Mouse (Mus musculus) intestine, embryonic 16.5 days (tissue): Measurements from ENCODE around the gene 2700081O15Rik. TPM values are rescaled to one million over a fixed set of nuclear protein-coding genes. Genes with fewer than 3 reads are reported as not detected.
A peak's percentile ranks its signal among the peaks of the same experiment; 100 is the strongest.

Source experiments
- ATAC-seq: fragments of 200-750 bp; cut with Nextera tagmentation; 2 replicates; pipeline ENCODE4 v1.8.0; 2017; ENCODE audit warnings: moderate TSS enrichment, moderate library complexity
- H3K27ac ChIP-seq: fragments of 300-500 bp; sonication (generic); 2 replicates; pipeline ENCODE4 v1.5.1; 2014; ENCODE audit warnings: mild to moderate bottlenecking, low read length
- H3K27me3 ChIP-seq: fragments of 300-500 bp; sonication (generic); replicated peaks from 2 replicates; pipeline ENCODE4 v1.6.1; 2014; ENCODE audit warnings: low read length, control low read depth, mixed read lengths; ENCODE audit not compliant: control insufficient read depth, insufficient read depth
- H3K36me3 ChIP-seq: fragments of 300-500 bp; sonication (generic); 2 replicates; pipeline ENCODE4 v1.6.1; 2014; ENCODE audit warnings: low read length, control low read depth; ENCODE audit not compliant: control insufficient read depth, insufficient read depth
- H3K4me1 ChIP-seq: fragments of 300-500 bp; sonication (generic); 2 replicates; pipeline ENCODE4 v1.6.1; 2014; ENCODE audit warnings: low read length, control low read depth, mixed read lengths; ENCODE audit not compliant: control insufficient read depth, insufficient read depth
- H3K4me2 ChIP-seq: fragments of 300-500 bp; sonication (generic); 2 replicates; pipeline ENCODE4 v1.6.1; 2014; ENCODE audit warnings: low read depth, low read length, control low read depth
- H3K4me3 ChIP-seq: fragments of 300-500 bp; sonication (generic); 2 replicates; pipeline ENCODE4 v1.5.1; 2014; ENCODE audit warnings: mild to moderate bottlenecking, low read length
- H3K9ac ChIP-seq: fragments of 300-500 bp; sonication (generic); 2 replicates; pipeline ENCODE4 v1.6.1; 2014; ENCODE audit warnings: low read depth, low read length
- H3K9me3 ChIP-seq: fragments of 300-500 bp; sonication (generic); 2 replicates; pipeline ENCODE4 v1.6.1; 2016; ENCODE audit warnings: low read length, control low read depth; ENCODE audit not compliant: control insufficient read depth
- WGBS: fragments of 180-500 bp; shearing (Covaris S2); extraction: QIAGEN DNeasy Blood & Tissue Kit; methylation state at CpG from one replicate; pipeline ENCODE4 v1.1.7; 2014; 5-methylcytosine and 5-hydroxymethylcytosine counted together
- polyA plus RNA-seq: library from polyadenylated mRNA; unstranded; fragments of >200 nt; fragmentation: Nextera tagmentation; extraction: Ambion mirVana; gene quantifications from 2 replicates; pipeline ENCODE4 v1.2.1, GENCODE M21; 2015

2700081O15Rik gene
- polyA plus RNA-seq, 1 experiment from 2014 or later = 3.2 TPM

DNA sequence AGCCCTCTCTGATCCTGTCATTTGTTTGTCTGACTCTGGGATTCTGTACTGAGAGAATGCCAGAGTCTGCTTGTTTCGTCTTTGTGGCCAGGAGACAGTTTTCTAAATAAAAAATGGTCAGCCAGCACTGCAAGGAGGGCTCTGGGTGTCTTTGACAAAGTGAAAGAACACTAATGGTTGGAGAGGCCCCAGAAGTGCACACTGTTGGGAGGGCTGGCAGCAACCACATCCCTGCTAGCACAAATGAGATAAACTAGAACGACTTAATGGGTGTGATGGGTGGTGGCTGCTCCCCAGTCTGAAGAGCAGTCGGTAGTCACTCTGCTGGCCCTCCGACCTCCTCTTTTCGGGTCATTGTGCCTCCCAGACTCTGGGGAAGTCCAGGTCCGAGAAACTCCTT is 1.7 kb downstream of the 2700081O15Rik start:
- H3K9ac ChIP-seq = peak overlapping the region; percentile 36

GRCm38 (mm10) chr19:7420108-7420507 is 2.7 kb downstream of the 2700081O15Rik start:
- Histone ChIP-seq H3K27ac (no peak overlapping the region), H3K9me3 (no peaks in the 10 kb centered on the region), H3K36me3 (peaks cover 10% of the 10 kb centered on the region), H3K9ac (peak overlapping the region; percentile 36; the same call in 1 of the 2 replicates), H3K4me1 (peaks cover 74% of the 10 kb centered on the region), H3K4me3 (no peak overlapping the region), H3K27me3 (no peaks in the 10 kb centered on the region), H3K4me2 (no peak overlapping the region; the same call in 1 of the 2 replicates)
- no peak for ATAC-seq
- 62% methylated on average over 12 of the region's 12 CpGs for WGBS

More for the DNA sequence above, 1.7 kb downstream of the 2700081O15Rik start:
- Histone ChIP-seq H3K4me2 (peak overlapping the region; percentile 88), H3K27ac (no peak overlapping the region), H3K4me1 (peaks cover 65% of the 10 kb centered on the region), H3K9me3 (no peaks in the 10 kb centered on the region), H3K36me3 (peaks cover 10% of the 10 kb centered on the region), H3K4me3 (peak overlapping the region; percentile 86), H3K27me3 (no peaks in the 10 kb centered on the region)
- ATAC-seq = no peak
- 31% methylated on average over 6 of the region's 6 CpGs for WGBS

DNA sequence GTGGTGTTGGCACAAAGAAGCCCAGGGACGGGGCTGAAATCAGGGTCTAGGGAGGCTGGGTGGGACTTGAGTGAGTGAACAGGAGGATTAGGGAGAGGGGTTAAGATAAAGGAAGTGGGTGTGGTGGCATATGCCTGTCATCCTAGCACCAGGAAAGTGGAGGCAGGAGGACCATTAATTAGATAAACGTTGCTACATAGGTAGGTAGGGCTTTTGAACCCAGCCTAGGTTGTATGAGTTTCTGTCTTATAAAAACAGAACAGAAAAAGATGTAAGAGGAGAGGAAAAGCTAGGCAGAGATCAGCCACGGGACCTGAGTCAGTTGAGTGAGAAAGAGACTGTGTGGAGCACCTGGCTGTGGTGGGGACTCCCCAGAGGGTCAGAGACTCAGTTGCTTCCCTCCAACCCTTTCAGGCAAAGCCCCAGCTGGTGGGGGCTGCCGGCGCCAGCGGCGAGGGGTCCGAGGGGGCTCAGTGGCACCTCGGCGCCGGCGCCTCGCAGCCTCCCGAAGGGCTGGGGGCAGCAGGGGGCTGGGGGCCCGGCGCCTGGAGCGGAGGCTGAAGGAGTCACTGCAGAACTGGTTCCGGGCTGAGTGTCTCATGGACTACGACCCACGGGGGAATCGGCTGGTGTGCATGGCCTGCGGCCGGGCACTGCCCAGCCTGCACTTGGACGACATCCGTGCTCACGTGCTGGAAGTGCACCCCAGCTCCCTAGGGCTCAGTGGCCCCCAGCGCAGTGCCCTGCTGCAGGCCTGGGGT is 3.6 kb downstream of the 2700081O15Rik start:
- H3K4me1 ChIP-seq = peaks cover 68% of the 10 kb centered on the region
- no peaks in the 10 kb centered on the region for H3K27me3 ChIP-seq
- peaks cover 11% of the 10 kb centered on the region for H3K36me3 ChIP-seq
- peak overlapping the region; percentile 9 for H3K27ac ChIP-seq
- H3K4me3 ChIP-seq = no peak overlapping the region
- H3K9ac ChIP-seq = peak overlapping the region; percentile 30; the same call in 1 of the 2 replicates
- H3K4me2 ChIP-seq = no peak overlapping the region
- ATAC-seq = no peak
- H3K9me3 ChIP-seq = no peaks in the 10 kb centered on the region
- 58% methylated on average over 27 of the region's 27 CpGs for WGBS

- Histone ChIP-seq H3K9ac (peak overlapping the region; percentile 30), H3K36me3 (peaks cover 12% of the 10 kb centered on the region), H3K27me3 (no peaks in the 10 kb centered on the region), H3K9me3 (no peaks in the 10 kb centered on the region), H3K27ac (peak overlapping the region; percentile 45), H3K4me1 (peaks cover 65% of the 10 kb centered on the region), H3K4me3 (no peak overlapping the region), H3K4me2 (peak overlapping the region; percentile 35)
- ATAC-seq = 0 out of 2 replicates have a peak, but pooled peaks have one; percentile 2
- WGBS = 33% methylated on average over 48 of the region's 48 CpGs
Measured at GRCm38 (mm10) chr19:7421602-7422591, 4.5 kb downstream of the 2700081O15Rik start.

GRCm38 (mm10) chr19:7422656-7423027 is 5.2 kb downstream of the 2700081O15Rik start:
- WGBS = 30% methylated on average over 34 of the region's 35 CpGs
- H3K4me3 ChIP-seq = no peak overlapping the region; the same call in 1 of the 2 replicates
- ATAC-seq = no peak
- H3K4me1 ChIP-seq = peaks cover 65% of the 10 kb centered on the region
- H3K36me3 ChIP-seq = peaks cover 12% of the 10 kb centered on the region
- H3K4me2 ChIP-seq = peak overlapping the region; percentile 35
- H3K9ac ChIP-seq = peak overlapping the region; percentile 46
- H3K9me3 ChIP-seq = no peaks in the 10 kb centered on the region
- peak overlapping the region; percentile 38 for H3K27ac ChIP-seq
- H3K27me3 ChIP-seq = no peaks in the 10 kb centered on the region

- peak; percentile 81 for ATAC-seq
- Histone ChIP-seq H3K36me3 (peaks cover 16% of the 10 kb centered on the region), H3K27ac (peak overlapping the region; percentile 38), H3K4me1 (peaks cover 65% of the 10 kb centered on the region), H3K4me2 (peak overlapping the region; percentile 35), H3K9me3 (no peaks in the 10 kb centered on the region), H3K27me3 (no peaks in the 10 kb centered on the region), H3K4me3 (peak overlapping the region; percentile 15), H3K9ac (peak overlapping the region; percentile 46)
- WGBS = 26% methylated on average over 51 of the region's 51 CpGs
Measured at GRCm38 (mm10) chr19:7423028-7423655, 5.7 kb downstream of the 2700081O15Rik start.

GRCm38 (mm10) chr19:7423656-7424030 is 6.2 kb downstream of the 2700081O15Rik start:
- H3K27me3 ChIP-seq = no peaks in the 10 kb centered on the region
- H3K9ac ChIP-seq = peak overlapping the region; percentile 46
- peaks cover 64% of the 10 kb centered on the region for H3K4me1 ChIP-seq
- ATAC-seq = no peak
- WGBS = 41% methylated on average over 16 of the region's 16 CpGs
- H3K9me3 ChIP-seq = no peaks in the 10 kb centered on the region
- H3K27ac ChIP-seq = peak overlapping the region; percentile 38
- peaks cover 18% of the 10 kb centered on the region for H3K36me3 ChIP-seq
- H3K4me3 ChIP-seq = peak overlapping the region; percentile 15
- peak overlapping the region; percentile 35 for H3K4me2 ChIP-seq

GRCm38 (mm10) chr19:7424131-7424530 is 6.7 kb downstream of the 2700081O15Rik start:
- WGBS = 75% methylated on average over 7 of the region's 7 CpGs
- Histone ChIP-seq H3K9ac (no peak overlapping the region), H3K9me3 (no peaks in the 10 kb centered on the region), H3K4me3 (no peak overlapping the region), H3K4me2 (peak overlapping the region; percentile 35; the same call in 1 of the 2 replicates), H3K27me3 (no peaks in the 10 kb centered on the region), H3K36me3 (peaks cover 18% of the 10 kb centered on the region), H3K4me1 (peaks cover 59% of the 10 kb centered on the region), H3K27ac (no peak overlapping the region)
- ATAC-seq = no peak
